Mouse (Mus musculus): ENCODE measurements at regions not wholly inside any gene's neighbourhood (a gene's known extent, or its start where the extent isn't known, plus 50 kb on each side); places are given as distances from the start of the nearest gene placed in this dataset.

DNA sequence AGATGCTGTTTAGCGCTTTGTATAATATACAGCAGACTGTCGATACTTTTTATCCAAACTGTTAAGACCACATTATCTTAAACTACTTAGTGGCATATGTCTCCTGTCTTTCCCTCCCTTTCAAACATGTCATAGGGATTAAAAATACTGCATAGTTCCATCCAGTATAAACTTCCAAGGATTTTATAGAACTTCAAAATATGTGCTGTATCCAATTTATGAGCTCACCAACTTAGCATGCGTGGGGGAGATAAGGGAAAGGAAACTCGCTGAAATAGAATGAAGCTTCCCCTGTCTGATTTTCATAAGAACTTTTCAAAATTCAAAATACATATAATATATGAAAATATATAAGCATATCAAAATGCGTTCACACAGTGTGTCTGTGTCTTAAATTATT, 147.2 kb downstream of the BC067074 start:
- 93% methylated on average over 5 of the region's 5 CpGs for whole genome bisulfite sequencing

DNA sequence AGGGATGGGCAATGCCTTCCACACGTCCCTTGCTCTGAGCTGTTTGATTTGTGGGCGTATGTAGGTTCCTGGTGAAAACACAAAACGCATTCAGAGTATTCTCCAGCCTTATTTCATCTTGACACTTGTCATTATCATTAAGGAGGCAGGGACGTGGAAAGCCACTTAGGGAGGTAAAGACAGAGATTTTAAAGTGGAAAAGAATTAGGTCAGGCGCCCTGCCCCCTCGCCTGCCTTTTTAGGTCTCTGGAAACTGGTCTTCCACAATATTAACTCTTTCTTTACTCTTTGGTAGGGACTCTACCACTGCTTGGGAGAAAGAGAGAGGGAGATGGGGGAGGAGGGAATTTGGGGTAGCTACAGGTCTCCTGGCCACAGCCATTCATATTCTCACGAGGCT, 146.6 kb downstream of the BC067074 start:
- Histone ChIP-seq H3K36me3 (ENCODE audit: control insufficient read depth, insufficient read depth, low read length) (no peaks in the 10 kb centered on the region), H3K4me3 (replicated peaks; ENCODE audit: low read depth, low read length) (no peak overlapping the region), H3K27ac (replicated peaks; ENCODE audit: low read depth, low read length) (no peak overlapping the region), H3K4me1 (ENCODE audit: control insufficient read depth, insufficient read depth, low read length) (no peaks in the 10 kb centered on the region), H3K4me2 (ENCODE audit: low read length) (no peak overlapping the region), H3K27me3 (ENCODE audit: control insufficient read depth, insufficient read depth, low read length) (no peaks in the 10 kb centered on the region), H3K9ac (replicated peaks; ENCODE audit: low read length) (no peak overlapping the region), H3K9me3 (ENCODE audit: control insufficient read depth, low read length) (no peaks in the 10 kb centered on the region)
- WGBS, result 51% methylated on average over 7 of the region's 7 CpGs
- DNase-seq (no peak), ATAC-seq (ENCODE audit: low FRiP score, low TSS enrichment) (no peak)

More for the DNA sequence above, 147.2 kb downstream of the BC067074 start:
- no peaks in the 10 kb centered on the region for H3K36me3 ChIP-seq (ENCODE audit: control insufficient read depth, insufficient read depth, low read length)
- H3K4me3 ChIP-seq (replicated peaks; ENCODE audit: low read depth, low read length), result no peak overlapping the region
- H3K9me3 ChIP-seq (ENCODE audit: control insufficient read depth, low read length), result no peaks in the 10 kb centered on the region
- DNase-seq, result no peak
- no peak overlapping the region for H3K9ac ChIP-seq (replicated peaks; ENCODE audit: low read length)
- H3K27ac ChIP-seq (replicated peaks; ENCODE audit: low read depth, low read length), result no peak overlapping the region
- H3K4me2 ChIP-seq (ENCODE audit: low read length), result no peak overlapping the region
- H3K27me3 ChIP-seq (ENCODE audit: control insufficient read depth, insufficient read depth, low read length), result no peaks in the 10 kb centered on the region
- H3K4me1 ChIP-seq (ENCODE audit: control insufficient read depth, insufficient read depth, low read length), result no peaks in the 10 kb centered on the region
- no peak for ATAC-seq (ENCODE audit: low FRiP score, low TSS enrichment)

DNA sequence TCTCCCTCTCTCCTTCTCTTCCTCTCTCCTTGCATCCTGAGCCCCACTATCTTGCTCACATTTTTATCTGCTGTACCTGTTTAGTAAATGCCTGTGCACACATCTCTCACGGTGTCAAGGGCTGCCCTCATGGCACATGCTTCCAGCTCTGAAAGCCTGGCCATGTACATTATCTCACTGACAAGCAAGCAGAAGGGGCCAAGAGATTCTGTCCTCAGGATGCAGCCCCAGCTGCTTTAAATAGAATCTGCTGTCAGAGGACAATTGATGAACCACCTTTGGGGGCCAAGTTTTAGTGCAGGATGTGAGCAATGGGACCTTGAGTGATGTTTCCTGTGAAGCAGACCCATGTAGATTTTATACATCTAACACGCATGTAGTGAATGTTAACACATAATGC, 145.9 kb downstream of the BC067074 start:
- Histone ChIP-seq H3K27ac (replicated peaks; ENCODE audit: low read depth, low read length) (no peak overlapping the region), H3K36me3 (ENCODE audit: control insufficient read depth, insufficient read depth, low read length) (no peaks in the 10 kb centered on the region), H3K9me3 (ENCODE audit: control insufficient read depth, low read length) (no peaks in the 10 kb centered on the region), H3K27me3 (ENCODE audit: control insufficient read depth, insufficient read depth, low read length) (no peaks in the 10 kb centered on the region), H3K4me3 (replicated peaks; ENCODE audit: low read depth, low read length) (no peak overlapping the region), H3K4me1 (ENCODE audit: control insufficient read depth, insufficient read depth, low read length) (no peaks in the 10 kb centered on the region), H3K9ac (replicated peaks; ENCODE audit: low read length) (no peak overlapping the region), H3K4me2 (ENCODE audit: low read length) (no peak overlapping the region)
- no peak for ATAC-seq (ENCODE audit: low FRiP score, low TSS enrichment)
- 82% methylated on average over 2 of the region's 2 CpGs for WGBS
- no peak for DNase-seq

DNA sequence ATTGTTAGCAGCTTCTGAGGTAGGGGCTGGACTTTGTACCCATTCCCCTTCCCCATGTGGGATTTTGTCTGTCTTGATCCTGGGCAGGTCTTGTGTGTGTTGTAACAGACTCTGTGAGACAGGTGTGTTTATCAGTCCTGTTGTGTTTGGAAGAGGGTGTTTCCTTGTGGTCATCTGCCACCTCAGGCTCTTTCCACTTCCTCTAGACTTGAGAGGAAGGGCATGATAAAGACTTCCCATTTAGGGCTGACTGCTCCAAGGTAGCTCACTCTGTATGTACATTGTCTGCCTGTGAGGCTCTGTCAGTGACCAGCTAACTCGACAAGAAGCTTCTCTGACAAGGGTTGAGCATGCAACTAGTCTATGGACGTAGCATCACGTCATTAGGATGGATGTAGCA, 143.3 kb downstream of the BC067074 start:
- ATAC-seq (ENCODE audit: low FRiP score, low TSS enrichment), result no peak
- Histone ChIP-seq H3K36me3 (ENCODE audit: control insufficient read depth, insufficient read depth, low read length) (no peaks in the 10 kb centered on the region), H3K9ac (replicated peaks; ENCODE audit: low read length) (no peak overlapping the region), H3K4me2 (ENCODE audit: low read length) (no peak overlapping the region), H3K4me1 (ENCODE audit: control insufficient read depth, insufficient read depth, low read length) (no peaks in the 10 kb centered on the region), H3K27me3 (ENCODE audit: control insufficient read depth, insufficient read depth, low read length) (no peaks in the 10 kb centered on the region), H3K9me3 (ENCODE audit: control insufficient read depth, low read length) (no peaks in the 10 kb centered on the region), H3K4me3 (replicated peaks; ENCODE audit: low read depth, low read length) (no peak overlapping the region), H3K27ac (replicated peaks; ENCODE audit: low read depth, low read length) (no peak overlapping the region)
- DNase-seq, result no peak
- WGBS, result 93% methylated on average over 3 of the region's 3 CpGs

DNA sequence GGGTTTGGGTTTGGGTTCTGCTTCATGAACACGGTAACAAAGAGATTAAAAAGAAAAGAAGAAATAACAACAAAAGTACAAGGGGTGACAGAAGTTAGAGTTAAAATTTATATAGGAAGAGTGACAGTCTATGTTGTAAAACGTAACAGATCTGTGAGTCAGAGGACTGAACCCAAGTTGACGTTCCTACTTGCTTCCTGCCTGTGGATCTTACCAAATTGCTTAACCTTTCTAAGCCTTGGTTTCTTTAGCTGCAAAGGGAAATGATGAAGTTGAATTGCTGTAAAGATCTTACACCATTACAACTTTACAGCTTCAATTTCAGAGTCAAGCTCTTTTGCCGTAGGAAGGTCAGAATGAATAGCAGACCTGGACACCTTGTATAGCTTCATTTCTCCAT, 142.2 kb downstream of the BC067074 start:
- ATAC-seq (ENCODE audit: low FRiP score, low TSS enrichment) (no peak), DNase-seq (no peak)
- Histone ChIP-seq H3K9me3 (ENCODE audit: control insufficient read depth, low read length) (no peaks in the 10 kb centered on the region), H3K9ac (replicated peaks; ENCODE audit: low read length) (no peak overlapping the region), H3K36me3 (ENCODE audit: control insufficient read depth, insufficient read depth, low read length) (no peaks in the 10 kb centered on the region), H3K27ac (replicated peaks; ENCODE audit: low read depth, low read length) (no peak overlapping the region), H3K27me3 (ENCODE audit: control insufficient read depth, insufficient read depth, low read length) (no peaks in the 10 kb centered on the region), H3K4me3 (replicated peaks; ENCODE audit: low read depth, low read length) (no peak overlapping the region), H3K4me1 (ENCODE audit: control insufficient read depth, insufficient read depth, low read length) (no peaks in the 10 kb centered on the region), H3K4me2 (ENCODE audit: low read length) (no peak overlapping the region)
- 87% methylated on average over 4 of the region's 4 CpGs for WGBS

DNA sequence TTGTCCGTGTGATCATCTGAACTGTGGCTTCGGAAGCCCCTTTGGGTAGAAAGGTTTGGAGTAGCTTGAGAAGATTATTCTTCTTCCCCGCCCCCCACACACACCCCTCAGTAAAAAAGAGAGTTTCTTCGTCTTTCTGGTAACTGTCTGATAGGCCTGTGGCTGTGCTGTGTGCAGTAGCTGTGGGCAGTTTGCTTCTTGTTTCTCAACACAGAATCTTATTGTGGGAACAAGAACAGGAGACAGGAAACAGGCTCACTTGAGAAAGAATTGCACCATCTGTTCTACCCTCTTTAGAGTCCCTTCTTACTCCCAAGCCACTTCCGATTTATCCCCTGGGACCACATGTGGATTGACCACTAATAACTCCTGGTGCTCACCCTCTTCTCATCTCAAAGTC, 140.5 kb downstream of the BC067074 start:
- Histone ChIP-seq H3K9me3 (ENCODE audit: control insufficient read depth, low read length) (no peaks in the 10 kb centered on the region), H3K4me1 (ENCODE audit: control insufficient read depth, insufficient read depth, low read length) (no peaks in the 10 kb centered on the region), H3K27me3 (ENCODE audit: control insufficient read depth, insufficient read depth, low read length) (no peaks in the 10 kb centered on the region), H3K36me3 (ENCODE audit: control insufficient read depth, insufficient read depth, low read length) (no peaks in the 10 kb centered on the region), H3K4me3 (replicated peaks; ENCODE audit: low read depth, low read length) (no peak overlapping the region), H3K4me2 (ENCODE audit: low read length) (no peak overlapping the region), H3K9ac (replicated peaks; ENCODE audit: low read length) (no peak overlapping the region), H3K27ac (replicated peaks; ENCODE audit: low read depth, low read length) (no peak overlapping the region)
- ATAC-seq (ENCODE audit: low FRiP score, low TSS enrichment), result no peak
- 85% methylated on average over 5 of the region's 5 CpGs for WGBS
- no peak for DNase-seq

DNA sequence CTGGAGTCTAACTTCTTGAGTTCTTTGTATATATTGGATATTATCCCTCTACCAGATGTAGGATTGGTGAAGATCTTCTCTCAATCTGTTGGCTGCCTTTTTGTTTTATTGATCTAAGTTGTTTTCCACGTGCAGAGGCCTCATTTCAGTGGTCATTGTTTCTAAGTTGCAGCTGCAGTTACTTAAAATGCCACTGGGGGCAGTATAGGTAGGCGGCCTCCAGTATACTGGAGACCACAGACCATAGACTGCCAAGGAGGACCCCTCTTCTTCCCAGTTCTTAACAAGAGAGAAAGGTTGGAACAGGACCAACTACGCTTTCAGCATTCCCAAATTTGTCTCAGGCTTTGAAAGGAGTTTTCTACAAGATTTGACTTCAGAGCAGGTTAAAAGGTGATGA, 136.7 kb downstream of the BC067074 start:
- WGBS, result 41% methylated on average over 3 of the region's 3 CpGs
- H3K27ac ChIP-seq (replicated peaks; ENCODE audit: low read depth, low read length), result no peak overlapping the region
- no peaks in the 10 kb centered on the region for H3K4me1 ChIP-seq (ENCODE audit: control insufficient read depth, insufficient read depth, low read length)
- no peaks in the 10 kb centered on the region for H3K36me3 ChIP-seq (ENCODE audit: control insufficient read depth, insufficient read depth, low read length)
- no peak for ATAC-seq (ENCODE audit: low FRiP score, low TSS enrichment)
- H3K27me3 ChIP-seq (ENCODE audit: control insufficient read depth, insufficient read depth, low read length), result no peaks in the 10 kb centered on the region
- no peak overlapping the region for H3K4me2 ChIP-seq (ENCODE audit: low read length)
- no peak overlapping the region for H3K4me3 ChIP-seq (replicated peaks; ENCODE audit: low read depth, low read length)
- H3K9ac ChIP-seq (replicated peaks; ENCODE audit: low read length), result no peak overlapping the region
- peak; percentile 39 for DNase-seq
- no peaks in the 10 kb centered on the region for H3K9me3 ChIP-seq (ENCODE audit: control insufficient read depth, low read length)

All from midbrain, embryonic 14.5 days (tissue).